Mouse (Mus musculus) heart, postnatal 0 days (tissue): ENCODE measurements around the gene Cttnbp2. TPM values are rescaled to one million over a fixed set of nuclear protein-coding genes. Genes with fewer than 3 reads are reported as not detected.

Source experiments
- ATAC-seq: fragments of 200-750 bp; cut with Nextera tagmentation; 2 replicates; pipeline ENCODE4 v1.8.0; 2017; ENCODE audit warnings: low read depth, moderate number of reproducible peaks, moderate library complexity; ENCODE audit not compliant: insufficient read depth
- DNase-seq: peaks from one replicate; pipeline ENCODE4 v3.0.0-alpha.2; 2016; ENCODE audit warnings: low spot score
- H3K27ac ChIP-seq: fragments of 300-500 bp; sonication (generic); 2 replicates; pipeline ENCODE4 v1.5.1; 2014; ENCODE audit warnings: low read depth, mild to moderate bottlenecking
- H3K27me3 ChIP-seq: fragments of 300-500 bp; sonication (generic); 2 replicates; pipeline ENCODE4 v1.6.1; 2014; ENCODE audit warnings: low read length, mixed read lengths; ENCODE audit not compliant: control insufficient read depth, insufficient read depth
- H3K36me3 ChIP-seq: fragments of 300-500 bp; sonication (generic); replicated peaks from 2 replicates; pipeline ENCODE4 v1.6.1; 2014; ENCODE audit warnings: low read length, mixed read lengths; ENCODE audit not compliant: control insufficient read depth, insufficient read depth
- H3K4me1 ChIP-seq: fragments of 300-500 bp; sonication (generic); 2 replicates; pipeline ENCODE4 v1.6.1; 2014; ENCODE audit warnings: antibody characterized with exemption; ENCODE audit not compliant: control insufficient read depth, insufficient read depth
- H3K4me2 ChIP-seq: fragments of 300-500 bp; sonication (generic); 2 replicates; pipeline ENCODE4 v1.6.1; 2014; ENCODE audit warnings: low read depth, mild to moderate bottlenecking, low read length, moderate library complexity
- H3K4me3 ChIP-seq: fragments of 300-500 bp; sonication (generic); 2 replicates; pipeline ENCODE4 v1.5.1; 2014; ENCODE audit warnings: low read depth, low read length
- H3K9ac ChIP-seq: fragments of 300-500 bp; sonication (generic); replicated peaks from 2 replicates; pipeline ENCODE4 v1.6.1; 2014; ENCODE audit warnings: low read depth, low read length, mixed read lengths
- H3K9me3 ChIP-seq: fragments of 300-500 bp; sonication (generic); replicated peaks from 2 replicates; pipeline ENCODE4 v1.6.1; 2016; ENCODE audit warnings: low read length; ENCODE audit not compliant: control insufficient read depth
- CTCF ChIP-seq: IDR thresholded peaks from 2 replicates; pipeline ENCODE4 v1.5.1; 2016; ENCODE audit warnings: antibody characterized with exemption, control low read depth, low read depth
- EP300 ChIP-seq: IDR thresholded peaks from 2 replicates; pipeline ENCODE4 v1.6.1; 2016; ENCODE audit warnings: antibody characterized with exemption, low read depth
- WGBS: fragments of 180-500 bp; shearing (Covaris S2); extraction: QIAGEN DNeasy Blood & Tissue Kit; methylation state at CpG from one replicate; pipeline ENCODE4 v1.1.7; 2014; 5-methylcytosine and 5-hydroxymethylcytosine counted together
- polyA plus RNA-seq: library from polyadenylated mRNA; unstranded; fragments of >200 nt; fragmentation: Nextera tagmentation; extraction: Ambion mirVana; gene quantifications from 2 replicates; pipeline ENCODE4 v1.2.1, GENCODE M21; 2015
- total RNA-seq: library from RNA; depleted of rRNA; stranded (reverse); fragments of >200 nt; gene quantifications from 2 replicates; pipeline ENCODE4 v1.2.3, GENCODE M21; 2014; ENCODE audit warnings: low replicate concordance

The Cttnbp2 gene
- total and polyA plus RNA-seq, 2 experiments from 2014 or later = 0.69 to 2.3 TPM

- Histone ChIP-seq H3K27me3 (no peaks in the 10 kb centered on the region), H3K9me3 (no peaks in the 10 kb centered on the region), H3K4me3 (no peak overlapping the region), H3K4me2 (no peak overlapping the region), H3K36me3 (no peaks in the 10 kb centered on the region), H3K9ac (no peak overlapping the region), H3K27ac (no peak overlapping the region), H3K4me1 (no peaks in the 10 kb centered on the region)
- DNase-seq = no peak
- 73% methylated on average over 1 of the region's 1 CpGs for WGBS
- TF ChIP-seq CTCF = no peak
- no peak for TF ChIP-seq EP300
- no peak for ATAC-seq
These were observed 21.7 kb downstream of the Cttnbp2 start for GRCm38 (mm10) chr6:18492977-18493376.

- TF ChIP-seq EP300 (no peak), CTCF (no peak)
- ATAC-seq (no peak), DNase-seq (no peak)
- H3K4me3 ChIP-seq = no peak overlapping the region
- no peaks in the 10 kb centered on the region for H3K4me1 ChIP-seq
- H3K27me3 ChIP-seq = no peaks in the 10 kb centered on the region
- no peak overlapping the region for H3K4me2 ChIP-seq
- H3K9me3 ChIP-seq = no peaks in the 10 kb centered on the region
- H3K9ac ChIP-seq = no peak overlapping the region
- H3K27ac ChIP-seq = no peak overlapping the region
- WGBS = 74% methylated on average over 6 of the region's 6 CpGs
- no peaks in the 10 kb centered on the region for H3K36me3 ChIP-seq
These were observed 22.3 kb downstream of the Cttnbp2 start for GRCm38 (mm10) chr6:18492248-18492901.

- no peak for TF ChIP-seq EP300
- TF ChIP-seq CTCF = no peak
- no peak overlapping the region for H3K27ac ChIP-seq
- no peaks in the 10 kb centered on the region for H3K4me1 ChIP-seq
- no peak overlapping the region for H3K4me3 ChIP-seq
- no peaks in the 10 kb centered on the region for H3K27me3 ChIP-seq
- no peak overlapping the region for H3K4me2 ChIP-seq
- no peak for ATAC-seq
- DNase-seq = no peak
- no peaks in the 10 kb centered on the region for H3K36me3 ChIP-seq
- no peaks in the 10 kb centered on the region for H3K9me3 ChIP-seq
- no peak overlapping the region for H3K9ac ChIP-seq
These were observed 29.6 kb downstream of the Cttnbp2 start for GRCm38 (mm10) chr6:18485087-18485486.

DNA sequence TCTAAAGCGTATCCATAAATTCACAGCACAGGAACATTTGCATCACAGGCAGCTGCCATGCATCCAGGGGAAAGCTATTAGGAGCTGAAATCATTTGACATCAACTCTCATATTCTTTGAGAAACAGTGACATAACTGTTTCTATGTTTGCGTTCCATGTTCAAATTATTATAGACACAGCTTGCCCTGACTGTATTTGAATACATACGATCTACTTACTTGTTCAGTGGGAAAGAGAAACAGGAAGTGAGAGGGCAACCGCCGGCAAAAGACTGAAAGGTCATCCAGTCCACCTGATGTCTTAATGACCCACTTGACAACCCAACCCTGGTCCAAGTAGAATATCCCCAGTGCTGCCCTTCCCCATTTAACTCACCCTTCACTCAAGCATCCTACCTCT lies 30.6 kb downstream of the Cttnbp2 start:
- Histone ChIP-seq H3K36me3 (no peaks in the 10 kb centered on the region), H3K4me2 (no peak overlapping the region), H3K4me3 (no peak overlapping the region), H3K9ac (no peak overlapping the region), H3K9me3 (no peaks in the 10 kb centered on the region), H3K4me1 (no peaks in the 10 kb centered on the region), H3K27me3 (no peaks in the 10 kb centered on the region), H3K27ac (no peak overlapping the region)
- ATAC-seq (no peak), DNase-seq (no peak)
- TF ChIP-seq EP300 (no peak), CTCF (no peak)
- WGBS = 74% methylated on average over 5 of the region's 5 CpGs

DNA sequence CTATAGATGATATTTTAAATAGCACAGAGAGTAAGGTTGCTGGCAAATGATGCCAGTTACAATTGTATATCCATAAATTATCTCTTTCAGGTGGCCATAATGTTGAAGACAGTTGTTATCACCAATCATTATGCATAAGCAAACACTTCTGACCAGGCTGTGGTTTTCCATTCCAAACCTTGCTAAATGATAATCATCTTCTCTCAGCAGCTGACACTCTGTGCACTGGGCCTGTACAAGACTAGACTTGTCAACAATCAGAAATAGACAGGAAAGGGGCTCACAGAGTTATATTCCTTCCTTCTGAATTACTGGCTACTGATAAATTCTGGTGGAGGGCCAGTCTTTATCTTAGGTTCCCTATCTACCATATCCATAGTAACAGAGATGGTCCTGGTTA lies 32.1 kb downstream of the Cttnbp2 start:
- Histone ChIP-seq H3K9ac (no peak overlapping the region), H3K4me3 (no peak overlapping the region), H3K36me3 (no peaks in the 10 kb centered on the region), H3K27me3 (no peaks in the 10 kb centered on the region), H3K4me1 (0 out of 2 replicates have a peak, but pooled peaks cover 3% of the 10 kb centered on the region), H3K4me2 (no peak overlapping the region), H3K9me3 (no peaks in the 10 kb centered on the region), H3K27ac (no peak overlapping the region)
- TF ChIP-seq CTCF (no peak), EP300 (no peak)
- DNase-seq (no peak), ATAC-seq (no peak)

- H3K4me3 ChIP-seq = no peak overlapping the region
- ATAC-seq (no peak), DNase-seq (no peak)
- WGBS = 69% methylated on average over 3 of the region's 3 CpGs
- no peaks in the 10 kb centered on the region for H3K36me3 ChIP-seq
- H3K9ac ChIP-seq = no peak overlapping the region
- no peak for TF ChIP-seq EP300
- no peaks in the 10 kb centered on the region for H3K9me3 ChIP-seq
- H3K4me1 ChIP-seq = 0 out of 2 replicates have a peak, but pooled peaks cover 3% of the 10 kb centered on the region
- H3K4me2 ChIP-seq = no peak overlapping the region
- no peak overlapping the region for H3K27ac ChIP-seq
- no peaks in the 10 kb centered on the region for H3K27me3 ChIP-seq
These were observed 32.9 kb downstream of the Cttnbp2 start for GRCm38 (mm10) chr6:18481781-18482180.
